Mouse (Mus musculus) thymus, adult 2 months (tissue): ENCODE data around the gene Saysd1.

Source experiments
- CTCF ChIP-seq: fragments of 200-500 bp; IDR thresholded peaks from 2 replicates; pipeline ENCODE4 v1.5.1; 2012; ENCODE audit warnings: mild to moderate bottlenecking, control low read depth, low read length, moderate library complexity, borderline replicate concordance; ENCODE audit not compliant: control insufficient read depth, poor library complexity, insufficient read depth; ENCODE audit errors: extremely low read depth
- POLR2A ChIP-seq: fragments of 200-500 bp; IDR thresholded peaks from 2 replicates; pipeline ENCODE4 v1.6.1; 2012; ENCODE audit warnings: mild to moderate bottlenecking, low read length, control low read depth, moderate library complexity; ENCODE audit not compliant: control insufficient read depth, poor library complexity, insufficient read depth; ENCODE audit errors: extremely low read depth

- TF ChIP-seq CTCF (no peak), POLR2A (no peak)
These were observed at the start of gene Saysd1 for GRCm38 (mm10) chr14:20138484-20139355.
